Mouse (Mus musculus): ENCODE data around the gene Cyp4f18.

DNA sequence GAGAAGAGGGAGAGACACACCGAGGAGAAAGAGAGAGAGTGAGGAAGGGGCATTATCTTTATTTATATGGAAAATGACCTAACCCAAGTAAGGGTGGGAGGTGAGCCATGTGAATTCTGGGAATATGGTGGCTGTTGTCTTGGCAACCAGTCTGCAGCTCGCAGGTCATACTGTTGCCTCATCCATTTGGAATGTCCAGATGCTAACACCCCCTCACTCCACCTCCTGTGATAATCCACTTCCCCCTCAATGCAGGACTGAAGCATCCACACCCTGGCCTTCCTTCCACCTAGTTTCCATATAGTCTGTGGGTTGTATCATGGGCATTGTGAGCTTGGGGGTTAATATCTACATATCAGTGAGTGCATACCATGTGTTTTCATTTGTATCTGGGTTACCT, 10.4 kb upstream of the Cyp4f18 start:
- no peak for TF ChIP-seq CTCF (IDR thresholded peaks at IDR 0.05; ENCODE audit: low read depth)
- no peak for TF ChIP-seq EP300 (IDR thresholded peaks at IDR 0.05; ENCODE audit: low read depth)
